In genomic region chr4:48634058-48634457, GRCm38 (mm10) we compare ENCODE assay signal across 10 mouse cellular contexts. TPM values are rescaled to one million over a fixed set of nuclear protein-coding genes. Genes with fewer than 3 reads are reported as not detected.
DNase-seq lines count a peak whose midpoint lies in the region; ATAC-seq and TF ChIP-seq lines count a peak whose summit lies in the region.
"Had no signal": no experiment of that assay in that cellular context is flagged by ENCODE, and none has a peak within 500 bp of the region (broad histone marks: within the 10 kb centered on the region; RNA-seq: fewer than 3 reads in every experiment).

No protein-coding gene starts in this region.

- TF ChIP-seq POLR2A in lung, adult 2 months (IDR thresholded peaks at IDR 0.05; ENCODE audit: borderline replicate concordance, extremely low read depth, low read depth, low read length), result no peak

- no peak overlapping the region for H3K4me2 ChIP-seq in hindbrain, postnatal 0 days (ENCODE audit: low read depth, low read length)
- H3K4me2 ChIP-seq in neural tube, embryonic 11.5 days (ENCODE audit: low read depth), result no peak overlapping the region

- DNase-seq in adrenal gland, postnatal 10 days, result peak; percentile 12
- DNase-seq in adrenal gland, postnatal 4 days (ENCODE audit: low spot score in 2 of 2), result no peak
- DNase-seq in lung, adult 2 months, result no peak
- no peak for DNase-seq in lung, postnatal 25 days (ENCODE audit: low spot score)
- DNase-seq in hindbrain, postnatal 0 days (ENCODE audit: low spot score), result peak; percentile 16
- DNase-seq in neural tube, embryonic 11.5 days (ENCODE audit: low spot score), result peak; percentile 39
- no peak for DNase-seq in left cerebral cortex, adult 8-10 months (ENCODE audit: low spot score in 2 of 2)
- no peak for DNase-seq in urinary bladder, postnatal 10 days (ENCODE audit: low spot score)
- DNase-seq: cerebellum, adult 18-20 months had no signal

- no peaks in the 10 kb centered on the region for H3K9me3 ChIP-seq in hindbrain, postnatal 0 days (ENCODE audit: low read length)
- H3K9me3 ChIP-seq in neural tube, embryonic 11.5 days (ENCODE audit: control insufficient read depth, low read length), result no peaks in the 10 kb centered on the region

- H3K36me3 ChIP-seq in hindbrain, postnatal 0 days (ENCODE audit: insufficient read depth, low read length), result no peaks in the 10 kb centered on the region; the same call in 1 of the 2 replicates
- peaks cover 10% of the 10 kb centered on the region for H3K36me3 ChIP-seq in neural tube, embryonic 11.5 days (ENCODE audit: control insufficient read depth, insufficient read depth, low read length)

- 49% methylated on average over 2 of the region's 2 CpGs for WGBS in lung, adult 2 months
- 74% methylated on average over 2 of the region's 2 CpGs for WGBS in hindbrain, postnatal 0 days
- 78% methylated on average over 2 of the region's 2 CpGs for WGBS in neural tube, embryonic 11.5 days

- TF ChIP-seq CTCF in lung, adult 2 months (IDR thresholded peaks at IDR 0.05; ENCODE audit: insufficient read depth, low read length), result peak; percentile 48
- peak; percentile 66 for TF ChIP-seq CTCF in hindbrain, postnatal 0 days (IDR thresholded peaks at IDR 0.05; ENCODE audit: low read depth)

- no peak overlapping the region for H3K4me3 ChIP-seq in lung, adult 2 months (replicated peaks; ENCODE audit: extremely low read depth, low read depth, low read length)
- H3K4me3 ChIP-seq in hindbrain, postnatal 0 days (ENCODE audit: low read length), result no peak overlapping the region
- no peak overlapping the region for H3K4me3 ChIP-seq in neural tube, embryonic 11.5 days (ENCODE audit: low read depth, low read length)

- no peak overlapping the region for H3K27ac ChIP-seq in hindbrain, postnatal 0 days
- H3K27ac ChIP-seq in neural tube, embryonic 11.5 days (ENCODE audit: low read depth, low read length), result no peak overlapping the region

- no peaks in the 10 kb centered on the region for H3K27me3 ChIP-seq in hindbrain, postnatal 0 days (ENCODE audit: insufficient read depth, low read length)
- no peaks in the 10 kb centered on the region for H3K27me3 ChIP-seq in neural tube, embryonic 11.5 days (ENCODE audit: control insufficient read depth, insufficient read depth, low read length)

- no peaks in the 10 kb centered on the region for H3K4me1 ChIP-seq in lung, adult 2 months (ENCODE audit: control insufficient read depth, insufficient read depth, low read length)
- H3K4me1 ChIP-seq in hindbrain, postnatal 0 days (ENCODE audit: insufficient read depth, low read length), result no peaks in the 10 kb centered on the region
- no peaks in the 10 kb centered on the region for H3K4me1 ChIP-seq in neural tube, embryonic 11.5 days (ENCODE audit: control insufficient read depth, insufficient read depth, low read length)

- H3K9ac ChIP-seq in hindbrain, postnatal 0 days (replicated peaks; ENCODE audit: low read length), result no peak overlapping the region
- H3K9ac ChIP-seq in neural tube, embryonic 11.5 days (ENCODE audit: low read length), result no peak overlapping the region

- ATAC-seq in hindbrain, postnatal 0 days, result no peak
- ATAC-seq in neural tube, embryonic 11.5 days (ENCODE audit: insufficient read depth, low FRiP score, low TSS enrichment), result no peak

RNA-seq across cellular contexts. Expression of gene Cavin4, which starts 29.3 kb away (rescaled TPM):
- total RNA-seq in adrenal gland, postnatal 10 days (2021), result 10 to 100 TPM in 1 of 2 experiments, 1 to 10 TPM in 1; 3.6 to 14.0 TPM
- total RNA-seq in adrenal gland, postnatal 4 days (2021), result 1 to 10 TPM; 3.4 to 6.8 TPM
- polyA plus RNA-seq in lung, adult 2 months (2012; rRNA removed), result 0.17 and 1.5 TPM in 2 replicates
- total RNA-seq in hindbrain, postnatal 0 days (2014; rRNA removed), result 0.42 and 0.54 TPM in 2 replicates
- polyA plus RNA-seq in hindbrain, postnatal 0 days (2015; fragmentation: Nextera tagmentation; extraction: Ambion mirVana), result 0.95 and 1.4 TPM in 2 replicates
- 1.5 and 2.3 TPM in 2 replicates for polyA plus RNA-seq in neural tube, embryonic 11.5 days (2014; fragmentation: Nextera tagmentation; extraction: Ambion mirVana)
- total RNA-seq in left cerebral cortex, adult 8-10 months (2022), result 1 to 10 TPM; 1.6 to 2.4 (median 2.1) TPM
- total RNA-seq: hematopoietic stem cell, adult 5-6 weeks had no signal

RNA-seq across cellular contexts. Expression of gene Tmeff1, which starts 49.1 kb away (rescaled TPM):
- total RNA-seq in adrenal gland, postnatal 10 days (2021), result 10 to 100 TPM; 30.6 to 32.3 TPM
- total RNA-seq in adrenal gland, postnatal 4 days (2021), result 10 to 100 TPM; 32.5 to 38.3 TPM
- 12.6 and 20.8 TPM in 2 replicates for polyA plus RNA-seq in lung, adult 2 months (2012; rRNA removed)
- total RNA-seq in hindbrain, postnatal 0 days (2014; rRNA removed), result 193 and 228 TPM in 2 replicates
- polyA plus RNA-seq in hindbrain, postnatal 0 days (2015; fragmentation: Nextera tagmentation; extraction: Ambion mirVana), result 181 and 195 TPM in 2 replicates
- 252 and 261 TPM in 2 replicates for polyA plus RNA-seq in neural tube, embryonic 11.5 days (2014; fragmentation: Nextera tagmentation; extraction: Ambion mirVana)
- total RNA-seq in left cerebral cortex, adult 8-10 months (2022), result 100 to 1,000 TPM; 116 to 134 (median 123) TPM

Comparison
In these comparisons a context has a peak if more than half of its experiments do, and no peak if none do; other contexts are left out.
1. DNase-seq: peak in adrenal gland, postnatal 10 days (single experiment), hindbrain, postnatal 0 days (single experiment) and neural tube, embryonic 11.5 days (single experiment); none in adrenal gland, postnatal 4 days (0 of 2), lung, adult 2 months (single experiment), lung, postnatal 25 days (single experiment), left cerebral cortex, adult 8-10 months (0 of 2) and urinary bladder, postnatal 10 days (single experiment).